Mouse (Mus musculus) liver, embryonic 14.5 days (tissue): ENCODE measurements around the gene Slc25a29. TPM values are rescaled to one million over a fixed set of nuclear protein-coding genes. Genes with fewer than 3 reads are reported as not detected.
A peak's percentile ranks its signal among the peaks of the same experiment; 100 is the strongest.

Source experiments
- ATAC-seq: fragments of 200-750 bp; cut with Nextera tagmentation; 2 replicates; pipeline ENCODE4 v1.8.0; 2017; ENCODE audit warnings: moderate number of reproducible peaks, mild to moderate bottlenecking, moderate library complexity; ENCODE audit not compliant: insufficient read depth
- DNase-seq, 3 experiments: peaks; one replicate each; pipeline ENCODE4 v3.0.0-alpha.2; 2012 to 2013; ENCODE audit warnings: low read depth in 3 of 3, low spot score in 3 of 3
- H3K27ac ChIP-seq: fragments of 300-500 bp; sonication (generic); 2 replicates; pipeline ENCODE4 v1.5.1; 2014; ENCODE audit warnings: moderate library complexity, mild to moderate bottlenecking, control low read depth, inconsistent platforms
- H3K27me3 ChIP-seq: fragments of 300-500 bp; sonication (generic); 2 replicates; pipeline ENCODE4 v1.6.1; 2014; ENCODE audit warnings: mild to moderate bottlenecking, low read length, moderate library complexity; ENCODE audit not compliant: control insufficient read depth, insufficient read depth
- H3K36me3 ChIP-seq: fragments of 300-500 bp; sonication (generic); replicated peaks from 2 replicates; pipeline ENCODE4 v1.6.1; 2014; ENCODE audit warnings: low read depth; ENCODE audit not compliant: control insufficient read depth, insufficient read depth
- H3K4me1 ChIP-seq, 2 experiments: fragments of 200-500 bp in 1 of 2; fragments of 300-500 bp in 1 of 2; sonication (generic) in 1 of 2; replicated peaks; 2 replicates each; pipeline ENCODE4 v1.6.1; 2012 to 2014; ENCODE audit warnings: antibody characterized with exemption in 1 of 2, inconsistent platforms in 1 of 2, low read length in 1 of 2; ENCODE audit not compliant: control insufficient read depth in 2 of 2, insufficient read depth in 2 of 2
- H3K4me2 ChIP-seq: fragments of 300-500 bp; sonication (generic); 2 replicates; pipeline ENCODE4 v1.6.1; 2014; ENCODE audit warnings: low read depth, mild to moderate bottlenecking, control low read depth, moderate library complexity
- H3K4me3 ChIP-seq, 2 experiments: fragments of 200-500 bp in 1 of 2; fragments of 300-500 bp in 1 of 2; sonication (generic) in 1 of 2; 2 replicates each; pipeline ENCODE4 v1.5.1; 2012 to 2014; ENCODE audit warnings: low read depth in 2 of 2, low read length in 2 of 2, mild to moderate bottlenecking in 2 of 2, control low read depth in 1 of 2, inconsistent platforms in 1 of 2, moderate library complexity in 1 of 2; ENCODE audit not compliant: insufficient read depth in 1 of 2
- H3K9ac ChIP-seq: fragments of 300-500 bp; sonication (generic); replicated peaks from 2 replicates; pipeline ENCODE4 v1.6.1; 2014; ENCODE audit warnings: mild to moderate bottlenecking, control low read depth, moderate library complexity
- H3K9me3 ChIP-seq: fragments of 300-500 bp; sonication (generic); 2 replicates; pipeline ENCODE4 v1.6.1; 2016; ENCODE audit warnings: low read length, mixed read lengths; ENCODE audit not compliant: control insufficient read depth
- CTCF ChIP-seq: IDR thresholded peaks from 2 replicates; pipeline ENCODE4 v1.5.1; 2016; ENCODE audit warnings: antibody characterized with exemption, low read depth, control low read depth
- EP300 ChIP-seq: IDR thresholded peaks from 2 replicates; pipeline ENCODE4 v1.6.1; 2016; ENCODE audit warnings: antibody characterized with exemption, low read depth
- WGBS: fragments of 180-500 bp; shearing (Covaris S2); extraction: QIAGEN DNeasy Blood & Tissue Kit; methylation state at CpG from one replicate; pipeline ENCODE4 v1.1.7; 2014; ENCODE audit not compliant: insufficient replicate concordance; 5-methylcytosine and 5-hydroxymethylcytosine counted together
- polyA plus RNA-seq, 2 experiments: library from polyadenylated mRNA; depleted of rRNA in 1 of 2; stranded (reverse) in 1 of 2; unstranded in 1 of 2; fragments of >200 nt; fragmentation: Nextera tagmentation in 1 of 2; extraction: Ambion mirVana in 1 of 2; gene quantifications; 2 replicates each; pipeline versions ENCODE4 v1.2.1 to v1.2.3; 2012 to 2014

The Slc25a29 gene
- polyA plus RNA-seq, 2 experiments: 0.40 to 0.51 TPM

GRCm38 (mm10) chr12:108794979-108795537 lies 40.6 kb downstream of the Slc25a29 start:
- H3K36me3 ChIP-seq: no peaks in the 10 kb centered on the region; the same call in 1 of the 2 replicates
- peaks cover 27 to 32% of the 10 kb centered on the region in 2 experiments for H3K4me1 ChIP-seq
- peak; percentile 41 to 57 (median 45) for DNase-seq
- peak overlapping the region; percentile 80 to 98 for H3K4me3 ChIP-seq
- peak overlapping the region; percentile 72 for H3K4me2 ChIP-seq
- TF ChIP-seq CTCF (no peak), EP300 (no peak)
- no peak for ATAC-seq
- H3K27ac ChIP-seq: peak overlapping the region; percentile 90
- no peaks in the 10 kb centered on the region for H3K9me3 ChIP-seq
- H3K9ac ChIP-seq: peak overlapping the region; percentile 93
- WGBS: 2% methylated on average over 9 of the region's 9 CpGs
- no peaks in the 10 kb centered on the region for H3K27me3 ChIP-seq

- H3K4me3 ChIP-seq: peak overlapping the region; percentile 80 to 98
- no peaks in the 10 kb centered on the region; the same call in 1 of the 2 replicates for H3K36me3 ChIP-seq
- no peaks in the 10 kb centered on the region for H3K9me3 ChIP-seq
- under 1% methylated on average over 86 of the region's 94 CpGs for WGBS
- ATAC-seq (peak; percentile 67), DNase-seq (peak; percentile 73 to 76 (median 73))
- H3K9ac ChIP-seq: peak overlapping the region; percentile 93
- no peak for TF ChIP-seq EP300
- TF ChIP-seq CTCF: no peak
- peak overlapping the region; percentile 90 for H3K27ac ChIP-seq
- H3K4me2 ChIP-seq: peak overlapping the region; percentile 72
- H3K27me3 ChIP-seq: no peaks in the 10 kb centered on the region
- H3K4me1 ChIP-seq: peaks cover 29 to 38% of the 10 kb centered on the region in 2 experiments
Observed at GRCm38 (mm10) chr12:108794078-108794711, 41.5 kb downstream of the Slc25a29 start.

GRCm38 (mm10) chr12:108793453-108793941 lies 42.2 kb downstream of the Slc25a29 start:
- Histone ChIP-seq H3K9me3 (no peaks in the 10 kb centered on the region), H3K4me3 (peak overlapping the region; percentile 80 to 98), H3K4me1 (peaks cover 32 to 41% of the 10 kb centered on the region in 2 experiments), H3K4me2 (peak overlapping the region; percentile 64), H3K36me3 (no peaks in the 10 kb centered on the region; the same call in 1 of the 2 replicates), H3K27ac (peak overlapping the region; percentile 90), H3K9ac (peak overlapping the region; percentile 93), H3K27me3 (no peaks in the 10 kb centered on the region)
- ATAC-seq: no peak
- TF ChIP-seq CTCF: no peak
- DNase-seq: no peak
- under 1% methylated on average over 63 of the region's 71 CpGs for WGBS

- TF ChIP-seq EP300: peak; percentile 53
- 0 out of 2 replicates have a peak, but pooled peaks have one; percentile 3 for TF ChIP-seq CTCF
- Histone ChIP-seq H3K27me3 (no peaks in the 10 kb centered on the region), H3K27ac (peak within 1 kb of the TSS; percentile 90), H3K4me2 (peak within 1 kb of the TSS; percentile 88), H3K36me3 (no peaks in the 10 kb centered on the region; the same call in 1 of the 2 replicates), H3K4me3 (peak within 1 kb of the TSS; percentile 80 to 98), H3K4me1 (peaks cover 34 to 36% of the 10 kb centered on the region in 2 experiments), H3K9me3 (no peaks in the 10 kb centered on the region), H3K9ac (peak within 1 kb of the TSS; percentile 93)
- under 1% methylated on average over 75 of the region's 127 CpGs for whole genome bisulfite sequencing
- ATAC-seq (peak; percentile 82), DNase-seq (peak; percentile 96 to 97 (median 97))
Observed at GRCm38 (mm10) chr12:108792546-108793452, 42.9 kb downstream of the Slc25a29 start, which contains the start of gene Yy1. Gene Yy1, plus strand, starts transcription at chr12:108792973.
